Mouse (Mus musculus) embryonic facial prominence, embryonic 12.5 days (tissue): ENCODE results near the gene Susd2. TPM values are rescaled to one million over a fixed set of nuclear protein-coding genes. Genes with fewer than 3 reads are reported as not detected.

Experiments used
- ATAC-seq: fragments of 200-750 bp; cut with Nextera tagmentation; 2 replicates; pipeline ENCODE4 v1.8.0; 2017; ENCODE audit not compliant: insufficient number of reproducible peaks, insufficient read depth, low FRiP score, low TSS enrichment
- H3K27ac ChIP-seq: fragments of 300-500 bp; sonication (generic); 2 replicates; pipeline ENCODE4 v1.5.1; 2016; ENCODE audit warnings: mild to moderate bottlenecking
- H3K27me3 ChIP-seq: fragments of 300-500 bp; sonication (generic); 2 replicates; pipeline ENCODE4 v1.6.1; 2016; ENCODE audit warnings: mild to moderate bottlenecking, moderate library complexity
- H3K36me3 ChIP-seq: fragments of 300-500 bp; sonication (generic); 2 replicates; pipeline ENCODE4 v1.6.1; 2016; ENCODE audit warnings: mild to moderate bottlenecking
- H3K4me1 ChIP-seq: fragments of 300-500 bp; sonication (generic); 2 replicates; pipeline ENCODE4 v1.6.1; 2016
- H3K4me2 ChIP-seq: fragments of 300-500 bp; sonication (generic); replicated peaks from 2 replicates; pipeline ENCODE4 v1.6.1; 2016; ENCODE audit warnings: mild to moderate bottlenecking, moderate library complexity
- H3K4me3 ChIP-seq: fragments of 300-500 bp; sonication (generic); 2 replicates; pipeline ENCODE4 v1.5.1; 2016; ENCODE audit warnings: mild to moderate bottlenecking
- H3K9ac ChIP-seq: fragments of 300-500 bp; sonication (generic); 2 replicates; pipeline ENCODE4 v1.6.1; 2016; ENCODE audit warnings: mild to moderate bottlenecking, moderate library complexity
- H3K9me3 ChIP-seq: fragments of 300-500 bp; sonication (generic); 2 replicates; pipeline ENCODE4 v1.6.1; 2016; ENCODE audit warnings: mild to moderate bottlenecking, moderate library complexity
- WGBS: fragments of 180-500 bp; shearing (Covaris S2); methylation state at CpG from one replicate; pipeline ENCODE4 v1.1.7; 2016; 5-methylcytosine and 5-hydroxymethylcytosine counted together
- polyA plus RNA-seq: library from polyadenylated mRNA; unstranded; fragments of >200 nt; fragmentation: Nextera tagmentation; extraction: Ambion mirVana; gene quantifications from 2 replicates; pipeline ENCODE4 v1.2.1, GENCODE M21; 2016

The Susd2 gene
- polyA plus RNA-seq, 1 experiment from 2014 or later = 2.7 TPM

DNA sequence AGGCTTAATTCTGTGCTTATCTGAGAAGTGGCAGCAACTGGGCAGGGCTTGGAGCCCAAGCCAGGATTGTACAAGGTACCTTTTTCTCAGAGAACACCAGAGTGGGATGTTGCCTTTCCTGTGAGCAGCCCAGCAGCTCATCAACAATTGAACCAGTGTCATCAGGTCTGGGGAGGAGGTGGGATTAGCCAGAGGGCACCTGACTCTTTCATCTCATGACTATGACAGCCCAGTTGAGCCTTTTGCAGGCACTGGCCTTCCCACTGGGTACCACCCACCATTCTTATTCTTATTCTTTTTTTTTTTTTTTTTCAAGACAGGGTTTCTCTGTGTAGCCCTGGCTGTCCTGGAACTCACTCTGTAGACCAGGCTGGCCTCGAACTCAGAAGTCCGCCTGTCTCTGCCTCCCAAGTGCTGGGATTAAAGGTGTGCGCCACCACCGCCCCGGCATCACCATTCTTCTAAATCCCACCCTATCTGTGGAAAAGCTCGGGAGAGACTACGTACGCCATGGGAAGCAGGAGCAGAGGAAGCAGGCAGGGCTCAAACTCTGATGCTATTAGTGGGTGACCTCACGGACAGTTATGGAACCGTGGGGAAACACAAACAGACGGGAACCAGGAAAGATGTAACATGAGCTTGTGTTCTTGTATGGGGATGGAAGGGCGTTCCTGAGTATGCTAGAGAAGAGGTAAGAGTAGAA is 7.6 kb downstream of the Susd2 start:
- no peak for ATAC-seq
- Histone ChIP-seq H3K27ac (no peak overlapping the region), H3K4me1 (0 out of 2 replicates have a peak, but pooled peaks cover 4% of the 10 kb centered on the region), H3K27me3 (no peaks in the 10 kb centered on the region), H3K4me2 (no peak overlapping the region), H3K9ac (no peak overlapping the region), H3K36me3 (no peaks in the 10 kb centered on the region), H3K9me3 (no peaks in the 10 kb centered on the region), H3K4me3 (no peak overlapping the region)
- WGBS = 83% methylated on average over 12 of the region's 12 CpGs

DNA sequence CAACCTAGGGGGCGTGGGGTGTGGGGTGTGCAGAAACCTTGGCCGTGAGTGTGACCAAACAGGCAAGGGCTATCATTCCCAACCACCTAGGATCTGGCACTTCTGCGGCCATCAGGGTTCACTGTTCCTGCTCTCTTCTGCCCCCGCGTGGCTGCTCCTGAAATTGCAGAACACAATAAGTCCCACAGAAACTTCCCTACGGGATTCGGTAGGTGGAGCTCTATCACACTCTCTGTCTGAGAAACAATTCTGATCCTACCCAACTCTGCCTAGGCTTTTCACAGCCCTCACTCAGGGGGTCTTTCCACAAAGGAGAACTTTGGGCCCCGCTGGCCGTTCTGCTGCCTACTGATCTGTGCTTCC is 8.1 kb downstream of the Susd2 start:
- no peaks in the 10 kb centered on the region for H3K36me3 ChIP-seq
- no peak overlapping the region for H3K4me3 ChIP-seq
- H3K9me3 ChIP-seq = no peaks in the 10 kb centered on the region
- H3K27me3 ChIP-seq = no peaks in the 10 kb centered on the region
- H3K4me1 ChIP-seq = 0 out of 2 replicates have a peak, but pooled peaks cover 4% of the 10 kb centered on the region
- 5% methylated on average over 9 of the region's 9 CpGs for WGBS
- no peak overlapping the region for H3K27ac ChIP-seq
- H3K4me2 ChIP-seq = no peak overlapping the region
- H3K9ac ChIP-seq = no peak overlapping the region
- no peak for ATAC-seq

DNA sequence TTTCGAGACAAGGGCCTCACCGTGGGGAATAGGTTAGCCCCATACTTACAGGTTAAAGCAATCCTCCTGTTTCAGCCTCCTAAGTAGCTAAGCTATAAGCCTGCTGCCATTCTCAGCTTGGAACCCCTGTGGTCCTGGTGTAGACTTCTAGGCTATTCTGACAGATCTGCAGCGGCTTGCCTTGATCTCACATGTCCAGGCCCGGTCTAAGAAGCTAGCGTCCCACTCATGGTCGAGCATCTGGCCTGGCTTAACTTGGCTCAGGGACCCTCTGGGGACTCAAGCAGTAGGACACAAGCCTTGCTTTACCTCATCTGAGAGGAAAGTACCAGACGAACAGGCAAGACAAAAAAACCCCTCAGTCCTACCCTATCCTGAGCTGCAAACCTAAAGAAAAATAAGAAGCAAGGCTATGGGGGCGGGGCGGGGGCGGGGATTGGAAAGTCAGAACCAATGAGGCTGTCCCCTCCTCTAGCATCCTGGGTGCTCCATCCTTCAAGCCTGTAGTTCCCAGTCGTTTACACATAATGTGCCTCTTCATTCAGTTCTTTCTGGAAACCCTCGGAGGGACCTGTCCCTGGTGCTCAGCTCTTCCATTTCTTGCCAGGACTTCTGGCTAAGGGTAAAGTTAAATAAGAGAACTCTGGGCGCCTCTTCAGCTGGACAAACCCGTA is 8.7 kb downstream of the Susd2 start:
- Histone ChIP-seq H3K27ac (no peak overlapping the region), H3K9ac (no peak overlapping the region), H3K36me3 (no peaks in the 10 kb centered on the region), H3K4me3 (no peak overlapping the region), H3K4me1 (0 out of 2 replicates have a peak, but pooled peaks cover 4% of the 10 kb centered on the region), H3K4me2 (no peak overlapping the region), H3K9me3 (no peaks in the 10 kb centered on the region), H3K27me3 (no peaks in the 10 kb centered on the region)
- no peak for ATAC-seq
- 68% methylated on average over 14 of the region's 14 CpGs for WGBS

DNA sequence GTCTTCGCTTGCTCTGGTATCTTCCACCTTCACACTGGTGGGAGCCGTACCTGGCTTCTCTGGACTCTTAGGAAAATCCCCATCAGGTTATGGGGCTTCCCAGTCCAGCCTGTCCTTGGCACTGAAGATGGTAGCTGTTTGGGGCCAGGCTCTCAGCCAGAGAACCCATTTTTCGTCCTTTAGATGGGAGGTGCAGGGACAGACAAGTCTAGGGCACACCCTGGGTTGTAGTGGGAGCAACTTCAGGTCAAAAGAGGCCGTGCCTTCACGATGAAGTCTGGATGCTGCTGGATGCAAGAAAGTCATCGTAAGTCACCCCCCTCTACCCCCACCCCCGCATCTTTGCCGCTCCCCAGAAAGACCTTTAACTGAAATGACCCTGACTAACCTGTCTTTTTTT is 9.2 kb downstream of the Susd2 start:
- no peak overlapping the region for H3K4me3 ChIP-seq
- no peaks in the 10 kb centered on the region for H3K9me3 ChIP-seq
- H3K36me3 ChIP-seq = no peaks in the 10 kb centered on the region
- H3K4me2 ChIP-seq = no peak overlapping the region
- WGBS = 93% methylated on average over 8 of the region's 8 CpGs
- H3K27me3 ChIP-seq = no peaks in the 10 kb centered on the region
- 0 out of 2 replicates have a peak, but pooled peaks cover 4% of the 10 kb centered on the region for H3K4me1 ChIP-seq
- H3K27ac ChIP-seq = no peak overlapping the region
- ATAC-seq = no peak
- no peak overlapping the region for H3K9ac ChIP-seq

DNA sequence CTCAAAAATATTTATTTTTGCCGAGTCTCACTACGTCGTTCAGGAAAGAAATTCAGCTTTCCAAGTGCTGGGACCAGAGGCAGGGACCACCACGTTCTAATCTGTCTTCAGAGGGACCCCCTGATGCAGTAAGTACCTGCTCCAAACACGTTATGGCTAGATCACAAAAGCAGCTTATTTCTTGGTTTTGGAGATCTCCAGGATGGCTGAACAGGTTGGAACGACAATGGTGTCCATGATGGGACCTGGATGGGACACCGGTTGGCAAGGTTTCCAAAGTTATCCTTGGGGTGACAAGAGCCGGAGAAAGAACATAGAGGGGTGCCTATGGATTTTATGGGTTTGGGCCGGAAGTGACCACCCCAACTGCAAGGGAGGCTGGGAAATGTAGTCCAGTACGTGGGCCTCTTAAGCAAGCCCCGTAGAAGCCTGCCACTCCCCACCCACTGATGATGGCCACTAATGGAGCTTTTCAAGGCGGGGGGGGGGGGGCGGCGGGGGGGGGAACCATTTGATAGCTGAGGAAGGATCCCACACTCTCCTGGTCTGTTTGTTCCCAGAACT is 10.2 kb downstream of the Susd2 start:
- no peak for ATAC-seq
- WGBS = 70% methylated on average over 14 of the region's 14 CpGs
- no peak overlapping the region for H3K27ac ChIP-seq

DNA sequence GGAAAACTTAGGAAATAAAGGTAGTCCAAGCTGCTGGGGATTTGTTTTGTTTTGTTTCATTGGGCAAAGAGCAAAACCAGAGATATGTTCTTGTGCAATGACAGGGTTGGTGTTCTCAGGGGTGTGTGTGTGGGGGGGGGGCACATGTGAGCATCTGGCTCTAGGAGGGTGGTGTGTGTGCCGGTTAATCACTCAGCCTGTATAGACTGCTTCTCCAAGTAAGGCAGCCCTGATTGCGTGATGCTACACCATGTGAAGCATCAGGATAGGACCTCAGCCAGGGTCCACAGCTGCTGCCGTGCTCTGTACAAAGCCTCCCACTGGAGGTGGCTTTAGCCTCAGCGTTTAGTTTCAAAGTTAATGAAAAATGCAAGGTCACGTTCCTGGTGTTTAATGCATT is 10.8 kb downstream of the Susd2 start:
- Histone ChIP-seq H3K9me3 (no peaks in the 10 kb centered on the region), H3K4me2 (no peak overlapping the region), H3K27me3 (no peaks in the 10 kb centered on the region), H3K36me3 (no peaks in the 10 kb centered on the region), H3K4me3 (no peak overlapping the region), H3K27ac (peak overlapping the region; percentile 33), H3K4me1 (0 out of 2 replicates have a peak, but pooled peaks cover 4% of the 10 kb centered on the region), H3K9ac (no peak overlapping the region)
- WGBS = 77% methylated on average over 5 of the region's 5 CpGs
- peak; percentile 76 for ATAC-seq

More for the DNA sequence above, 10.2 kb downstream of the Susd2 start:
- H3K36me3 ChIP-seq = no peaks in the 10 kb centered on the region
- H3K4me1 ChIP-seq = 0 out of 2 replicates have a peak, but pooled peaks cover 4% of the 10 kb centered on the region
- no peak overlapping the region for H3K4me3 ChIP-seq
- H3K4me2 ChIP-seq = no peak overlapping the region
- no peak overlapping the region for H3K9ac ChIP-seq
- no peaks in the 10 kb centered on the region for H3K9me3 ChIP-seq
- H3K27me3 ChIP-seq = no peaks in the 10 kb centered on the region

DNA sequence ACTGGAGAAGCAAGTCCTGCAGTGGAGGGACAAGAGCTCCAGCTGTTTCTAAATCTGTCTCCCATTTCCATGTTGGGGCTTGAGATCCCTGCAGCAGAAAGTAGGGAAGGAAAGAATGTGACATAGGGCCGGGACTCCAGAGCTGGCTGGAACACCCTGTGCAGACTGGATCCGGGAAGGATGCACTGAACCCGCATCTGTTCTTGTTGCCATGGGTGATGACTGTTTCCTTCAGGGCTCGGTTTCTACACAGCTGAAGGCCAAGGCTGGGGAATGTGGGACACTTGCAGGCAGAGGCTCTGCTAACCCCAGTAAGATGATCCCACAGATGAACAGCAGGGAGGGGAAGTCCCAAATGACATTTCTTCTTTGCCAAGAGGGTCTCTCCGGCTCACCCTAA is 11.2 kb downstream of the Susd2 start:
- no peak overlapping the region for H3K9ac ChIP-seq
- H3K36me3 ChIP-seq = no peaks in the 10 kb centered on the region
- H3K27me3 ChIP-seq = no peaks in the 10 kb centered on the region
- H3K4me2 ChIP-seq = no peak overlapping the region
- 0 out of 2 replicates have a peak, but pooled peaks have one; percentile 50 for ATAC-seq
- no peaks in the 10 kb centered on the region for H3K9me3 ChIP-seq
- H3K27ac ChIP-seq = peak overlapping the region; percentile 33; the same call in 1 of the 2 replicates
- no peak overlapping the region for H3K4me3 ChIP-seq
- 32% methylated on average over 5 of the region's 5 CpGs for WGBS
- H3K4me1 ChIP-seq = 0 out of 2 replicates have a peak, but pooled peaks cover 4% of the 10 kb centered on the region

DNA sequence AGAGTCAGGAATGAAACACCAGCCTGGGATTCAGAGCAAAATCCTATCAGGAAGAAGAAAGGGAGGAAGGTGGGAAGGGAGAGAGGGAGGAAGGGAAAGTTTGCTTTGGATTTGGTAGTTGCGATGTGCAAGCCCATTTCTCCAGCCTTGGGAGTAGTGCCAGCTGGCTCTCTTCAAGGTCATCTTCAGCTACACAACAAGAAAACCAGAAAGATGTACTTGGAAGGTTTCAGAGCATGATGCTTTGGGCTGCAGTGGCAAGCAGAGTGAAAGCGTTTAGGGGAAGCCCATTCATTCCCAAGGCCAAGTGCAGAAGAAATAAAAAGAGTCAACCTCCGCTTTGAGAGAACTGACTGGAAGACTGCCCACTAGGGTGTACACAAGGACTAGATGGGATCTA is 16.3 kb downstream of the Susd2 start:
- Histone ChIP-seq H3K9me3 (no peaks in the 10 kb centered on the region), H3K27ac (no peak overlapping the region), H3K4me2 (no peak overlapping the region), H3K36me3 (no peaks in the 10 kb centered on the region), H3K4me3 (no peak overlapping the region), H3K27me3 (no peaks in the 10 kb centered on the region), H3K9ac (no peak overlapping the region), H3K4me1 (no peaks in the 10 kb centered on the region)
- WGBS = 76% methylated on average over 3 of the region's 3 CpGs
- ATAC-seq = no peak

DNA sequence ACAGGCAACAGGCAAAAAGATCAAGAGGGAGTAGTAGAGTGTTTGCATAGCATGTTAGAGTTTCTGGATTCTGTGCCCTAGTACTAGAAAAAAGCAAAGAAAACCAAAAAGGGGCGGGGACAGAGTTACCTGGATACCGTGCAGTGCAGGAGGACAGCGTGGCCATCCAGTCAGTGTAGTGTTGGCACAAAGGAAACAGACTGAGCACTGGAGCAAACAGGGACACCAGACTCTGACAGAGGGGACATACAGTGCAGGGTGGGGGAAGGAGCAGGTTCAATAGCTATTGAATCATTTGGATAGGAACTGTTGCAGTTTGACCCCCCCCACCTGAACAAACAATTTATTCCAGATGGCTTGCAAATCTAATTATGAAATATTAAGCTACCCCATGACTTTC is 16.8 kb downstream of the Susd2 start:
- Histone ChIP-seq H3K4me2 (no peak overlapping the region), H3K9me3 (no peaks in the 10 kb centered on the region), H3K4me3 (no peak overlapping the region), H3K4me1 (no peaks in the 10 kb centered on the region), H3K36me3 (no peaks in the 10 kb centered on the region), H3K9ac (no peak overlapping the region), H3K27ac (no peak overlapping the region), H3K27me3 (no peaks in the 10 kb centered on the region)
- ATAC-seq = no peak
- WGBS = 59% methylated on average over 3 of the region's 3 CpGs

DNA sequence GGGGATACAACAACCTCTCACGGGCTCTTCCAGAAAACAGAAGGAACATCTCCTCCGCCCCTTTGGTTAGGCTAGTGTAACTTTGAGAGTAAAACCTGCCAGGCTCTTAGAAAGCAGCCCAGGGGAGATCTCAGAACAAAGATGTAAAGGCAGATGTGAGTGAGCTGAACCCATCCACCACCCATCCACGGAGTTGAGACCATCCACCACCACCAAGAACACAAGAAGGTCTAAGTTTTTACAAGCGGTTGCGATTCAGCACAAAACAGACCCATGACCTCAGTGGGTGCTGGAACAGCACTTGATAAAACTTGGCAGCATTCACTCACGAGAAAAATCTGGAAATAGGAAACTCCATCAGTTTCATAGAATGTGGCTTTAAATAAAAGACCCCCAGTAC is 17.9 kb downstream of the Susd2 start:
- Histone ChIP-seq H3K9ac (no peak overlapping the region), H3K4me1 (no peaks in the 10 kb centered on the region), H3K27me3 (no peaks in the 10 kb centered on the region), H3K27ac (no peak overlapping the region), H3K36me3 (no peaks in the 10 kb centered on the region), H3K4me3 (no peak overlapping the region), H3K4me2 (no peak overlapping the region), H3K9me3 (no peaks in the 10 kb centered on the region)
- no peak for ATAC-seq
- 60% methylated on average over 6 of the region's 6 CpGs for WGBS

DNA sequence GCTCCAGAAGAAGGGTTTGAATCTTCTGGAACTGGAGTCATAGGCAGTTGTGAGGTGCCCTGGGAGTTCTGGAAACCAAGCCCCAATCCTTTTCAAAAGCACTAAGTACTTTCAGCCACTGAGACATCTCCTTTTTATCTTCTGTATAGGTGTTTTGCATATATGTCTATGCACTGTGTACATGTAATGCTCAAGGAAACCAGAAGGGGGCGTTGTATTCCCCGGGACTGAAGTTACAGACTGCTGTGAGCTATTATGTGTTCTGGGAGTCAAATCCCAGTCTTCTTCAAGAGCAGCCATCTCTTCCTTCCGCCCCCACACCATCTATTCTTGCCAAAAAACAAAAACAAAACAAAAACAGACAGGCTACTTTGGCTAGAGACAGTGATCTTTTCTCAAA is 23.0 kb downstream of the Susd2 start:
- ATAC-seq = no peak
- WGBS = 51% methylated on average over 3 of the region's 3 CpGs
- Histone ChIP-seq H3K9me3 (no peaks in the 10 kb centered on the region), H3K9ac (no peak overlapping the region), H3K27me3 (no peaks in the 10 kb centered on the region), H3K4me2 (no peak overlapping the region), H3K36me3 (no peaks in the 10 kb centered on the region), H3K4me3 (no peak overlapping the region), H3K27ac (no peak overlapping the region), H3K4me1 (no peaks in the 10 kb centered on the region)

DNA sequence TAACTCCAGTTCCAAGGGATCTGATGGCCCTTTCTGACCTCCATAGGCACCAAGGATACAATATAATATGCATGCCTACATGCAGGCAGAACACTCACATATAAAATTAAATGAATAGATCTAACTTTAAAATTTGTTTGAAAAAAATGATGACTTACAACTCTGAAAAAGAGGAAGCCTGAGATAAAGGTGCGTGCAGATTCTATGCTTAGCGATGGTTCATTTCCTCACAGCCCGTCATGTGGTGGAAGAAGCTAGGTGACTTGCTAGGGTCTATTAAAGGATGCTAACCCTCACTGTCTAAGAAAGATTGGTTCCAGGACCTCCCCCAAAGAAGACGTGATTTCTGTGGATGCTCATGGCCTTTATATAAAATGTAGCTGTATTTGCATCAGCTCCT is 27.8 kb downstream of the Susd2 start:
- WGBS = 92% methylated on average over 4 of the region's 4 CpGs
- H3K27me3 ChIP-seq = no peaks in the 10 kb centered on the region
- H3K4me1 ChIP-seq = no peaks in the 10 kb centered on the region
- no peak overlapping the region for H3K27ac ChIP-seq
- H3K4me2 ChIP-seq = no peak overlapping the region
- no peaks in the 10 kb centered on the region for H3K9me3 ChIP-seq
- ATAC-seq = no peak
- no peak overlapping the region for H3K9ac ChIP-seq
- H3K36me3 ChIP-seq = no peaks in the 10 kb centered on the region
- no peak overlapping the region for H3K4me3 ChIP-seq
